Mouse (Mus musculus): ENCODE measurements at regions not wholly inside any gene's neighbourhood (a gene's known extent, or its start where the extent isn't known, plus 50 kb on each side); places are given as distances from the start of the nearest gene placed in this dataset.
A peak's percentile ranks its signal among the peaks of the same experiment; 100 is the strongest.

DNA sequence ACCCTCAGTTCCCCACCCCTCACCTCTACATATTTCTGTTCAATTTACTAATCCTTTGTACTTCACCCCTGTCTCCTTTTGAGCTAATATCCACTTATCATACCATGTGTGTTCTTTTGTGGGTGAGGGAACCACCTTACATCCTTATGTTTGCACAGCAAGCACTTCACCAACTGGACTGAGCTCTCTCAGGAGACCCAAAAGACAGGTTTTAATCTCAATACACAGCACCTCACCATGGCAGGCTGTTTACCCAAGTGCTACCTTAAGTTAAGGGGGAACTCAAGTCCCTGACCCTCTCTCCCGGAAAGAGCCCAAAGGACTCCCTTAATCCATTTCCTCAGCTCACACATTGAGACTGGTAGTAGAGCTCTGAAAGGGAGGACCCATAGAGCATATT is 62.3 kb upstream of the Agr3 start:
- DNase-seq = no peak

- DNase-seq = peak; percentile 22 to 39
These were observed 72.3 kb upstream of the Agr3 start for GRCm38 (mm10) chr12:35853159-35853558.

DNA sequence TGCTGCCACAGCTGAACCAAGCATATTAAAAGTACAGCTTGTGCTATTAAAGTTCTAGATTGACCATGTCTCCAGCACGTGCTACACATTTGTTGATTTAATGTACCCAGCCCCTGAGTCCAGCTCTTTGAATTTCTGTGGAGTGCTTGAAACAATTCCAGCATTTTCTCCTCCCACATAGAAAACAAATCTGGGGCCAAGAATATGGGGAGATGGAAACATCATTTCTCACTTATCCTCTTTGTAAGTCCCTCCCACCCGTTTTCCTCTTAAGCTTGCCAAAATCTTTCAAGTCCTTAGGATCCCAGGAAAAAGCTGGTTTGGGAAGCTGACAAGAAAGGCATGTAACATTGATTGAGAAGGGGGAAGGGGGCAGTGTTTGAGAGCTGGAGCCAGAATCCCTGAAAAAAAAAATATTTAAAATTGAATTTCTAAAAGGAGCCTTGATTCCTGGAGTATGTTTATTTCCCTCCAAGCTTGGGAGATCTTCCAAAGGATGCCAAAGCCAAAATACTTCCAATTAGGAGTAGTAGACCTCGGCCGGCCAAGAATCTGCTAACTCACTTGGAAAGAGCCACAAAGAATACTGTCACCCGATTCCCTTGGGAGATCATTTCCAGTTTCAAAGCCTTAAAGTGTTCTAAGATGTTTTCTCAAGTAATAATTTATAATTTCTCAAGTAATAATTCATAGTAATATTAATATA is 78.4 kb upstream of the Agr3 start:
- DNase-seq = peak; percentile 19 to 30

- no peak for DNase-seq
These were observed 88.5 kb upstream of the Agr3 start for GRCm38 (mm10) chr12:35836946-35837345.

DNA sequence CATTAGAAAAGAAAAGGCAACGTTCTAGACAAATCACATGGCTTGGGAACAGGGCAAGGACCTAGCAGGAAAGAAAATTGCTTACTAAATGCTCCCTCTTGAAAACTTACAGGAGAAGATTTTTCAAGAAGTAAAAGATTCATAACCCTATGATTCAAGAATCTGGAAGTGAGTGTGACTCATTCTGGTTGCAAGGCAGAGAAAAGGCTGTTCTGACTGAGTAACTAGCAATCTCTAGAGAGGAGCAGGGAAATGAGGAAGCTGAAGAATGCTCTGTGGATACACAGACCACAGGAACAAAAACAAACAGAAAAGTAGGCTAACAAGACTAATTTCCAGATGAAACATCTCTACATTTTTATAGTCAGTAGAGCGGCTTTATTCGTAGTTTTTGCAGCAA is 92.1 kb upstream of the Agr3 start:
- no peak for DNase-seq

- no peak for DNase-seq
These were observed 93.4 kb upstream of the Agr3 start for GRCm38 (mm10) chr12:35831922-35832512.

DNA sequence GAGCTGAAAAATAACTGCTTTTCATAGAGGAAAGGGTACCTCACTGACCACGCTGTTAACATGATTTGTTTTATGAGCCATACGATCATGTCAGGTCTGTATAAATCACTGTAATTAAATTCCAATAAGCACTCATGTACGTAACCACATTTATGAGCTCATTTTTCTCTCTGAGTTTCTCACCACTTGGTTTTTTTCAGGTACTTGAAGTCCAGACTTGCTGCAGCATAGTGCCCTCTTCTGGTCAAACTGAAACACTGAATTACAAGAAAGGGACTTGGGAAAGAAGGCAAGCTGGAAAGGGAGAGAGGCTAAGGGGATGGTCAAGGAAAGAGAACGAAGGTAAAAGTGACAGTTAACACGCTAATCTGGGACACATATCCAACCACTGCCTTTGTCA is 94.2 kb upstream of the Agr3 start:
- DNase-seq = peak; percentile 37 to 52

DNA sequence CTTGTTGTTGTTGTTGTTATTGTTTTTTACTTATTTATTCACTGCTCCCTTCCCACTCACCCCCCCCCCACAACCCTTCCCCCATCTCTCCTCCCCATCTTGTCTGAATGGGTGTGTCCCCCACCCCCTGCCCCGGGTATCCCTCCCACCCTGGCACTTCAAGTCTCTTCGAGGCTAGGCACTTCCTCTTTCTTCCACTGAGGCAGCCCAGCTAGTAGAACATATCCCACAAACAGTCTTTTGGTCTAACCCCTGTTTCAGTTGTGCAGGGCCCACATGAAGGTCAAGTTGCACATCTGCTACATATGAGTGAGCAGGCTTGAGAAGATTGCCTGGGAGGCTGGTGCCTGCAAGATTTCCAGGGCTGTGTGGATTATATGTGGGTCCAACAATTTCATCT is 97.6 kb upstream of the Agr3 start:
- no peak for DNase-seq

DNA sequence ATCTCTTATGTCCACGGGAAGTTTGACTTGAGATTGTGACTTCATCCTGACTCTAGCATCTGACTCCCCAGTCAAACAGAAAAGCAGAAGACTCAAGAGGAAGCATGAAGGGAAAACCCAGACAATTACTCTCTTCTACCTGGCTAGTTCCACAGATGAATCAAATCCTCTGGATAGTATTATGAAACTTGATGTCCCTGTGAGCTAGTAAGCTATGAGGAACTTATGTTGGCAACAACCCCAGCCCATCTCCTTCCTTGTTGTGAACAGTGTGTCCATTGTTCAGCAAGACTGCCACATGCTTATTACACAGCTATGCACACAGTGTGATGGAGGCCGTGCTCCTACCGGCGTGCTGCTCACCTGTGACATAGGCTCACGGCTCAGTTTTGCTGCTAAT is 98.4 kb upstream of the Agr3 start:
- DNase-seq = no peak

DNA sequence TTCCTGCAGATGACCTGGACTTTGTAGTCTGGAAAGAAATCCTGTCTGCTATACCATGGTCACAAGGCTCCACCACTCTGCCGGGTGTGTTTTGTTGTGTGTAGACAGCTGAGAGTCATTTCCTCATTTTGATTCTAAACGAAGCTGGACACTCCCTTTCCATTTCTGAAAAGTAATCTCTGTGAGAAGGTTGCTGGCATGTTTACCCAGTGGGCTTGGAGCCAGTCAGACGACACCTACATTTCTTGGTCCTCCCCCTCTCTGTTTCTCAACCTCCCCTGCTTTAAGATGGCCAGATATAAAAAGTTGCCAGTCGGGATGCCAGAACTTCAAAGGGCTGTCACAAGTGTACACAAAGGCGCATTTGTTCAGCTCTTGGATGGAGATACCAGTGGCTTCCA is 100.8 kb upstream of the Agr3 start:
- no peak for DNase-seq

- DNase-seq = no peak
These were observed 126.2 kb upstream of the Agr3 start for GRCm38 (mm10) chr12:35799261-35799660.

DNA sequence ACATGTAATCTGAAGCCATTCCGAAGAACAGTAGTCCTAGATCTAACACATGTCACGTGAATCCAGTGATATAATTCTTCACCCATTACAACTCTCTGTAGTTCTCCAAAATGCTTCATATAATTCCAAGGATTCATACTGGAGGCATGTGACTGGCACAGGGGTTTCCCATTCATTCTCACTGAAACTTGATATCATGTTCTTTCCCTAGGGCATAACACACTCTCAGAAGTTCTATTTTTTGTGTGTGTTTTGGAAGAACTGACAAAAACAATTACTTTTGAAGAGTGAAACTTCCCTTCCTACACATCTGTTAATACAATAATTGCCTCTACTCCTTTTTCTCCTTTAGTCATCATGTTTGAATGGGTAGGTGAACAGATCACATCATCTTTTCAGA is 150.0 kb upstream of the Agr3 start:
- DNase-seq = no peak

DNA sequence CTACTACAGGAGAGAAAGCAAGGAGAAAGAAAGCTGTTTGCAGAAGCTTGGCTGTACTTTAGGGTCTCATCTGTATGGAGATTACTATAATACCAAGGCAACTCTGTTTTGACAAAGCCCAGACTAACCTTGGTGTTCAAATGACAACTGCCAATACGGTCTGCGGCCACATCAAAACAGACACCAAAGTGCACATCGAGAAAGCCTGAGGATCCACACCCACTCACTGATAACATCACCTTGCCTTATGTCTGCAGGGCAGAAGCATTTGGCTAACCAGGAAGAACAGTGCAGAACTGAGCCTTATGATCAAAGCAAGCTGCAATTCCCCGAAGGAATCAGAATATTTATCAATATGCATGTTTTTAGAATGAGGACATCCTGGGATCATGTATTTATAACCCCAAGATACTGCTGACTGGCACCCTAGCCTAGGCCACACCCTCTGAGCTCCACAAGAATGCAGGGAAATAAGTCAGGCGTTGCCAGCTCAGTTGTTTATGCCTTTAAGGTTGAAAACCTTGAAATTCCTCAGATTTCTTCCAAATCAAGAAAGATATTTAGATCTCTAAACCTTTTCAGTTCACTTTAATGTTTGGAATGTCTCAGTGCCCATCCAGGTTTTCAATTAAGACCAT is 154.9 kb upstream of the Agr3 start:
- no peak for DNase-seq

DNA sequence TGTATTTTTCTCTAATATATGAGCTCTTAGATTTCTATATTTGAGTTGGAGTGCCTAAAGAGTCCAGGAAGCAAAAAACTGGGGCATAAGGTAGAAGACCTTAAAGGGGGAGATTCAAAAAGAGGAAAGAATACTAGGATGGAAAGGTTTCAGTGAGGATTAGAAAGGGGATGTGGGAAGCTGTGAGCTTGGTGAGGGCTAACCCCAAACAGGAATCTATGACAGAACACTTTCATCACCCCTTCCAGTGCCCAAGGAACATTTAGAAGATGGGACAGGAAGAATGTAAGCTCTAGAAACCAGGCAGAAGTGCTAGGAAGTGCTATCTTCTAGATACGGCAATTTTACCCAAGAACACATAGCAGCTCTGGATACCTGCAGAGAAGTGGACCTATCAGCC is 166.5 kb upstream of the Agr3 start:
- DNase-seq = no peak

DNA sequence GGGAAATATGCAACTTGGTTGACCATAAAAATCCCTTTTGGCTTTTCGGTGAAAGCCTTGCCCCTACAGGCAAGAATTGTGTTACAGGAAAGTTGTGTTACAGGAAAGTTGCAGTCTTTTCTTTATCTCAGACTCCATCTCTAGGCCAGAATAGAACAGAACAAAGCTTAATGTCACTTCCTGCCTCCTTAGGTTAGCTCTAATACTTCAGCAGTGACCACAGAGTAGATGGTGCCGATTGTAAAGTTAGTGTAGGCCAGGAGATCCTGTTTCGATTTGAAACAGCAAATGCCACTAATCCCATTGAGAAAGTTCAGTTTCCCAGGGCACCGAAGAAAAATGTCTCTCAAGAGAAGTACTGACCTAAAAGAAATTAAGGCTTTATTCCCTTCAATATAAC is 170.3 kb upstream of the Agr3 start:
- DNase-seq = no peak

DNA sequence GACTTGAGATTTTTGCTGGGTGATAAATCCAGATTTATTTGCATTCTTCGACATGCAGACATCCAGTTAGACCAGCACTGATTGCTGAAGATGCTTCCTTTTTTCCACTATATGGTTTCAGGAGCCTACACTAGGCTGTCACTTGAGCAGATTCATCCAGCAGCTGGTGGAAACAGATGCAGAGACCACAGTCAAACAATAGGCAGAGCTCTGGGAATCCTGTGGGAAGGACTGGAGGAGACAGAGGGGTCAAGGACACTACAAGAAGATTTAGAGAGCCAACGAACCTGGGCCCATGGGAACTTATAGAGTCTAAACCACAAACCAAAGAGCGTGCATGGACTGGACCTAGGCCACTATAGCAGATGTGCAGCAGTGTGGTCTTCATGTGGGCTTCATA is 177.4 kb upstream of the Agr3 start:
- DNase-seq = no peak

- no peak for DNase-seq
These were observed 178.6 kb upstream of the Agr3 start for GRCm38 (mm10) chr12:35746691-35747299.

GRCm38 (mm10) chr12:35742729-35743128 is 182.7 kb upstream of the Agr3 start:
- DNase-seq = no peak

DNA sequence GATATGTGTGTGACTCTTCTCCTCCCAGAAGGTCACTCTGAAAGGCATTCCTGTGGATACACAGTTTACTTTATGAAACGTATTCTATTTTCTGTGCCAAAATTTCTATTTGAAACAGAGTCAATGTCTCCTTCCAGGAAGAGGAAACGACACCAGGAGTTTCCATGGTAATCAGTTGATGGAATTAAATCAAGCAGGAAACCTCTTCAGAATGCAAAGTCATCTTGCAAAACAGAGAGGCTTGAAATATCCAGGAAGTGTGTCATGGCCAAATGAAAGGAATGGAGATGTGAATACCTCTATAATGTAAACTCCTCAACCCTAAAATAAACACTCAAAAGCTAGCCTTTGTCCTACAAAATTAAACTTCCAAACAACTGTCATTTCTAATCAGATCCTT is 189.0 kb upstream of the Agr3 start:
- DNase-seq = no peak

DNA sequence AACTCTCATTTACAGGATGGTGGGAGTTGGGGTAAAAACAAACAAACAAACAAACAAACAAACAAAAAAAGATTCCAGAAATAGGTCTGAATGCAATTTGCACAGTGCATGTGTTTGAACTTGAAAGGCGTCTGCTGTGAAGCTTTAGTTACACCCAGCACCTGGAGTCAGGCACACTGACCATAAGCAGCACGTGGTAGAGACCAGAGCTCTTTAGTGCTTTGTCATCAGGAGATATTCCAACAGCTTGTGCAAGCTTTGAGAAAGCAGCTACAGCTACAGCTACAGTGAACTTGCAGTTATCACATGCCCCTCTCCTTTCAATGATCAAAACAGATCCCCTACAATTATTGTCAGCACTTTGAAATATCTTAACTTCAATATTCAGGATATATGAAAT is 190.4 kb upstream of the Agr3 start:
- no peak for DNase-seq

DNA sequence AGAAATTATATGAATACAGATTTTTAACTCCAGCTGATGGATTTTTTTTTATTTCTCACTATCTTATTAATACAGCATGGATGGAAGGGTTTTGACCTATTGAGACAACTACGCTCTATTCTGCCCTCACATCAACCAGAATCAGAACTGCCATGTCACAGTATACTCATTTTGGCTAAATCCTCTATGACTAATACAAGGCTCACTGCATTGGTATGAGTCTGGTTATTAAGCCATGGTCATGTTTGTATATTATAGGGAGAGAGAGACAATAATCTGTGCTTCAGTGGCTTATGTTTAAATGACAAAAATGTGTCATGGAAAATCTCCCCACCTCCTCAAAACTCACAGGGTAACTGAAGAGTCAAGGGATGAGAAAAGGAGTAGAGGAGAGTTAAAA is 191.0 kb upstream of the Agr3 start:
- no peak for DNase-seq

- no peak for DNase-seq
These were observed 191.8 kb upstream of the Agr3 start for GRCm38 (mm10) chr12:35733580-35733979.

- DNase-seq = no peak
These were observed 191.1 kb upstream of the Ahr start for GRCm38 (mm10) chr12:35725910-35726309.

DNA sequence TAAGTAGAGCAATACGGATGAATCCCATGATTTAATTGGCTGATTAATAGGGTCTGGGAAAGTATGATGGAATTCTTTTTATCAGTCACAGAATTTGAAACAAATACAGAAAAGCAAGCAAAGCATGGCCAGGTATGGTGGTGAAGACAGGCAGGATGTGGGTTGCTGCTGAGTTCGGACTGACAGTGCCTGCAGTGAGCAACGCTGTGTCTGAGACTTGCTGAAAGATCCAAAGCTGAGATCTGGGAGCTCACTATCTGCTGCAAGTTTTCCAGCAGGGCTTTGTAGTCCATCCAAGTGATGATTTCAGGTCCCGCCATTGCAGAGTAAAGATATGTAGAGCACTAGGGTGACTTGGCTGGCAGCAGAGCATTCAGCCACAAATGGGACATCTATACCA is 189.3 kb upstream of the Ahr start:
- DNase-seq = no peak
